Mouse (Mus musculus): Measurements from ENCODE around the gene Vwde. TPM values are rescaled to one million over a fixed set of nuclear protein-coding genes. Genes with fewer than 3 reads are reported as not detected.

Vwde gene
- total RNA-seq (2021), result under 1 TPM in 1 of 2 experiments, not detected in 1; 0.10 TPM

DNA sequence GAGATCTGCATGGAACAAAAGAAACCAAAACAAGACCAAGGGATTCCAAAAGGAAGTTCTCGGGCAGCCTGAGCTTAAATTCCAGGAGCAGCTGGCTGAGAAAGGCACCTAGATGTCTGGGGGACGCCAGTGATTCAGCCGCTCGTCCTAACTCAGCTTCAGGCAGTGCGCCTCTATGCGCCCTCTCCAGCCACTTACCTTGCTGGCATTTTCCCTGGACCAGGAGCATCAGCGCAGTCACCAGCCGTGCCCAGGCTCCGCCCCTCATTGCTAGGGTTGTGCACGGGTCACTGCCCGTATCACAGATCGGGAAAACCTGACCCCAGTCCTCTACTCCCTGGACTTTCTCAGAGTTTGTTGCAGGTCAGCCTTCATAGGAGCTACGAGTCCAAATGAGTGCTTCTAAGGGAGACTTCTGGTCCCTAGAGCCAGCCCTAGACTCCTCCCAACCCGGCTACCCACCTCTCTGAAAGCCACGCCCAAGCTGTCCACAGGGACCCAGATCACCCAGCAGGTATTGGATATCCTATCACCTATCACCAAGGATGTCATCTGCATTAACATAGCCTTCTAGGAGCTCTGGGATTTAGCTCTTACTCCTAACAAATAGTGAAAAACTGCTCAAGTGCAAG, at the start of gene Vwde:
TSS of gene Vwde (minus strand) at position 370 of the 632 bp plus-strand sequence.
- DNase-seq, result no peak

DNA sequence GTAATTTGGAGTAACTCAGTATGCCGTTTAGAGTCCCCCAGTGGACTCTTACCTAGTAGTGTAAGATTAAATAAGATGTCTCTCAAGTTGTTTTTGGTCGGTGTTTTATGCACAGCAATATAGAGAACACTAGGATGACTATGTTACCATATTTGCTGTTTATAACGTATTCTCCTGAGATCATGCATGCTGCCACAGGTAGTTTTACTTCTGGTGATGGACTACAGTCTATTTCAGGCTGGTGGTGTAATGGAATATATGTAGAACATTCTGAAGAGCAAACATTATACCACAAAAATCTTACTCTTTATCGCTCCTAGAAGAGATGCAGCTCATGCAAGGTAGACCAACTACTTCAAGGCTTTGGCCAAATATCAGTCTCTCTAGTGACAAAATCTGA, 30.6 kb upstream of the Vwde start:
- no peak for DNase-seq

DNA sequence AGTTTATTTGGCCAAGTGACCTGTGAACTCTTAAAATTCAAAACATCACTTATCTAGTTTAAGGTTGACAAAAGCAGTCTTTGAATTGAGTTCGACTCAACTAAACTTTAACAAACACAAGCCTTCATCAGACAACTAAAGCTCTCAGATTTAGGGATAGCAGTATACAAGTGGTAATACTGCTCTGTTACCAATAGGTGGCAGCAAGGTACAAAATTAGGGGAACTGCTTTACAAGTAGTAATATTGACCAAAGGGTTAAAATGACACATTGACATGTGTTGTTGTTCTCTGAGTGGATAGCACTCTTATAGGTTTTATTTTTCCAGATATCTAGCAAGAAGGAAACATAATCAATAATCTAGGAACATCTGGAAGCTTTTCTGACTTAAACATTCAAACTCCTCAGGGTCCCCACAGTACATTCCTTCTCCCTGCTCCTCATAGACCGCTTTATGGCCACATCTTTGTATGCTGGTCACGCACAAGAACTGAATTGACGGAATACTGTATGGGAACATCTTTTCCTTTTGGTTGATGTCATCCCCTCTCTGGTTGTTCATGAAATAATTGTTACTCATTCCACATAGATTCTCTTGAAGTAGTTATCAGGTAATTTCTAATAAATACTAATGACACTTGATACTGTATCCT, 23.7 kb upstream of the Vwde start:
- no peak for DNase-seq

DNA sequence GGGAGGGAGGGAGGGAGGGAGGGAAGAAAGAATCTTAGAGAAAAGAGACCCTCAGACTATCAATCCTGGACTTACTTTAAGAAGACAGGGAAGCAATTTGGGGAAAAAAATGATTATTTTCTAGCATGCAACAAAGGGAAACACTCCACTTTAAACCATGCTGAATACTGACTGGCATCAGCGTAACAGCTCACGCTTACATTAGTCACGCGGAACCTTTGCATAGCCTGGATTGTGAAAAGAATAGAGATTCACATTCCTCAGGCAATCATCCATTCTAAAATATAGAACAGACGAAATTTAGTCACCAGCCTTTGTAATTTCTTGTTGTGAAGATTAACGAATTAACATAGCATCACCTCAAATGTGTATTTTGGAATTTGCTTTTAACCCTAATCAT, 18.6 kb downstream of the Vwde start:
- no peak for DNase-seq

DNA sequence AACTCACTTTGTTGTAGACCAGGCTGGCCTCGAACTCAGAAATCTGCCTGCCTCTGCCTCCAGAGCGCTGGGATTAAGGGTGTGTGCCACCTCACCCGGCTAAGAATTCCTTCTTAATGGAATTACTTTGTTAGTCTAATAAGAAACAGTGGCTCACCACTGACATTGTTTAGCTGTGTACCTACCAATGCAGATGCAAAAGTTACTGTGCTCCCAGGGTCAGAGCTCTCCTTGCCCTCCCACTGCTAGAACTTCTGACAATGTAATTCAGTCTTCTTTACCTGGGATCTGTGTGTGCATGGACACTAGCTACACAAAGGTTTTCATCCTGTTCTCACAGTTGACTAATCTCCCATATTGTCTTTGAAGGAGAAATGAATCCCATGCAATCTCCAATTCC, 27.3 kb downstream of the Vwde start:
- DNase-seq, result no peak

DNA sequence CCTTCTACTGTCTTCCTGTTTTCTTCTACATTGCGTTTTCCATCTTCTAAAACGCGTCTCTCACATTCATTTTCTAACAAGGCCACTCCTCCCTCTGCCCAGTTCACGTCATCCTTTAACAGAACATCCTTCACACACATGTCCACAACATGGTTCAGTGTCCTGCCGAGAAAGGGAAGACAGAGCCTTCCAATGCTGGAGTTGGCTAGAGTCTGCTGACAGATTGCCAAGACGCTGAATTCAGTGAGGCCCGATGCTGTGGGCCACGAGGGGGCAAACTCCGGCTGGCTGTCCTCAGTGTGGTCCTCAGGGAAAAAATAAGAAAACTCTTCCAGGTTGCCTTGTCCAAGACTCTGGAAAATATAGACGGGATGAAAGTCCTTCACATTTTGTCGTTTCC, 37.9 kb downstream of the Vwde start:
- DNase-seq, result no peak

DNA sequence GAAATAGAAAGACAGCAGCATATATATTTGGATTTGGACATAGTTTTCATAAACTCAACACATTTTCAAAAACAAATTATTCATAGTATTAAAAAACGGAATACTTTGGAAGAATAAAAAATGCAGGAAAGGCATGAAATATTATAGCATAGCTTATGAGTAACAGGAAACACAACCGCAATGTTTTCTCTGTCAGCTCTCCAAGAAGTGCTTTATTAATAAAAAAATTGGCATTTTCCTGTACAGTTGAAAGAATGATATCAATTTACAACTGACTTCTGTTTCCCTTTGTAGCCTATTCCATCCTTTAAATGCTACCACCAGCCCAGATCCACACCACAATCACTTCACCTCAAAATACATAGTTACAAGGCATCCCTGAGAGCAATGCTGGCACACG, 44.7 kb downstream of the Vwde start:
- DNase-seq, result no peak

DNA sequence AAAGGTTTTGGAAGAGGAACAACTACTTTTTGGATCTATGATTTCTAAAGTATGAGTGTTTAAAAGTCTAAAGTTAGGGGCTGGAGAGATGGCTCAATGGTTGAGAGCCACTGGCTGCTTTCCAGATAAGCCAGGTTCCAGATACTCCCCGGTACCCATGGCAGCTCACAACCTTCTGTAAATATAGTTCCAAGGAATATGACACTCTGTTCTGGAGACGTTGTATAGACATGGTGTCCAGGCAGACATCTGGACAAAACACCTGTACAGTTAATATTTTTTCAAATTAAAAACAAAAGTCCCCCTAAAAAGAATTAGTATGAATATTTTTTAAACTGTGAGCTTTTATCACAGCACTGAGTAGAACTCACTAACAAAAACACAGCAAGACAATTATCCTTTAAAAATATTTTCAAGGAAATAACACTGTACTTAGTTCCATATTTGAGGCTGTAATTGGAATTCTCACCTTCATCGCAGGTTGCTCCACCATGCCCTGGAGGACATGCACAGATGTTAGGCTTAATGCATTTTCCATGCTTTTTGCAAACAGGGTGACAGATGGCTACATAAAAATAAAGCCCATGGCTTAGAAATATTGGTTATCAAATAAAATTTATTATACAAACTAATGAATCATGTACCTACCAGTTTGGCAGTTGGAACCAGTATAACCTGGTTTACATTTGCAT, 55.2 kb downstream of the Vwde start:
- no peak for DNase-seq

DNA sequence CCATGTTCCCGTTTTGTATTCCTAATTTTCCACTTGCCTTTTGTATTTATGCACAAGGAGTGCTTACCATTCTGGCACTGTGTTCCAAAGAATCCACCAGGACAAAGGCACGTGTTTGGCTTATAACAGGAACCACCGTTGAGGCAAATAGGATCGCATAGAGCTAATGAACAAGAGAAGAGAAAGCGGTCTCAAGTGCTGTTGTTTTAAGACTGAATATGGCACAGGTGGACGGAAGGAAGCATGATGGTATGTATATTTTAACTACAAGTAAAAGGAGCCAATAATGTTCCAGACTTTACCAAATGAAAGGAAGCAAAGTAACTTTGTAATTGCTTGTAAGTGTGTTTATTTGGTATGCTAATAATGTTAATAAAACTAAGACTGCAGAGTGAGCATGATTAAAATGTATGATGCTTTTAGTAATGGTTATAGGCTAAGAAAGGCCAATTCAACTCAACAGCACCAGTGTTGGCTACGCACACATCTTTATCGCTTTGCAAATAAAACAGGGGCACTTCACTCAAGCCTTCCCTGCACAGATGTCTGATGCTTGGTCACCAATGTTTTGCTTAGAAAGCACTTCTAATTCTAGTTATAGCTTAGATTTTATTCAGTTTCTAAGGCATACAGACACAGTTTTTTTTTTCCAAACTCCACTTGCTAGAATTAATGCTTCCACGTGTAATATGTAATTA, 58.4 kb downstream of the Vwde start:
- DNase-seq, result no peak

DNA sequence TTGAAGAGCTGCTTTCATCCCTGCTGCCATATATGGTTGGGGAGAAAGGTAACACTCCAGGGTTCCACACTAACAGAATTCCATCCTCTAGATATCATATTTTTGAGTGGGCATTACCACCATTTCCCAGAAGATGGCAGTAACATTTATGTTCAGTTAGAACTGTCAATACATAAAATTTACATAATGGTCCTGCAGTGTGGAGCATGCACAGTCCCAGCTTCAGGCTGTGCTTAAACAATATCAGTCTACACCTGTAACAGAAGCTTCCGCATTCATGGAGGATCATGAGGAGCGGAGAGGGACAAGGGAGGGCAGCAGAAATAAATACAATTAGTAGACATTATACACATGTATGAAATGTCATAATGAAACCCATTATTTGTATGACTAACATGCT, 65.3 kb downstream of the Vwde start:
- DNase-seq, result no peak

DNA sequence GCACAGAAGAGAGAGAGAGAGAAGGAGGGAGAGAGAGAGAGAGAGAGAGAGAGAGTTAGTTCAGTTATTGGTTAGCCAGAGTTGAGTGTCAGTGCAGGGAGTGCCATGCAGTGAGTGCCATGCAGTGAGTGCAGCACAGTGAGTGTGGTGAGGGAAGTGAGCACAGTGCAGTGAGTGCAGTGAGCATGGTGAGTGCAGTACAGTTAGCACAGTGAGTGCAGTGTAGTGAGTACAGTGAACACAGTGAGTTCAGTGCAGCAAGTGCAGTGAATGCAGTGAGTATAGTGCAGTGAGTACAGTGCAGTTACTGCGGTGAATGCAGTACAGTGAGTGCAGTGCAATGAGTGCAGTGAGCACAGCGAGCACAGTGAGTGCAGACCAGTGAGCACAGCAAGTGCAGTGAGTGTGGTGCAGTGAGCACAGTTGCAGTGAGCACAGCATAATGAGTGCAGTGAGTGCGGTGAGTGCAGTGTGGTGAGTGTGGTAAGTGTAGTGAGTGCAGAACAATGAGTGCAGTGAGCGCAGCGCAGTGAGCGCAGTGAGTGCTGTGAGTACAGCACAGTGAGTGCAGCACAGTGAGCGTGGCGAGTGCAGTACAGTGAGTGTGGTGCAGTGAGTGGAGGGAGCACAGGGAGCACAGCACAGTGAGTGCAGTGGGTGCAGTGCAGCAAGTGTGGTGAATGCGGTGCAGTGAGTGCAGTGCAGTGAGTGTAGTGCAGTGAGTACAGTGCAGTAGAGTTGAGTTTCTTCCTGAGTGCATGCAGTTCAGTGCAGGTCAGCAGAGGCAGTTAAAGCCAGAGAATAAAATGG, 70.7 kb downstream of the Vwde start:
- no peak for DNase-seq

DNA sequence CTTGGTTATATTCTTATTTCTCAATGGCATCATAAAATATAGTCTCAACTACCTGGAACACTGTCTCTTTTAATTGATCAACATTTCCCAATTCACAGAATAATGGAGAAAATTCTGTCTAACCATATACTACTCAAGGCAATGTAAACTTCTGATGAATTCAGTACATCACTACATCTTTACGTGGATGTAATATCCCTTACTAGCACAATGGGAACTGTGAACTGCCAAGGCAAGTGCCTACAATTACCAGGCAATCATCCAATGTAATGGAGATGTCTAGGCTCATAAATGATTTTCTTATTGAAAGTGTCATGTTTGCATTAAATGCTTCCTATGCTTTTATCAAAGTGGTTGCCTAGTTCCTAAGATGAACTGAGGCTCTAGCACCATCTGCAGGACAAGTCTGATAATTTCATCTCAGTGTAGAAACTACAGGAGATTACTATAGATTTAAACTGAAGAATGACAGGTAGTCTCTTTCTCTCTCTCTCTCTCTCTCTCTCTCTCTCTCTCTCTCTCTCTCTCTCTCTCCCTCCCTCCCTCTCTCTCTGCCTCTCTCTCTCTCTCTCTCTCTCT, 72.6 kb downstream of the Vwde start:
- peak in 1 of 2 experiments; percentile 38 for DNase-seq

DNA sequence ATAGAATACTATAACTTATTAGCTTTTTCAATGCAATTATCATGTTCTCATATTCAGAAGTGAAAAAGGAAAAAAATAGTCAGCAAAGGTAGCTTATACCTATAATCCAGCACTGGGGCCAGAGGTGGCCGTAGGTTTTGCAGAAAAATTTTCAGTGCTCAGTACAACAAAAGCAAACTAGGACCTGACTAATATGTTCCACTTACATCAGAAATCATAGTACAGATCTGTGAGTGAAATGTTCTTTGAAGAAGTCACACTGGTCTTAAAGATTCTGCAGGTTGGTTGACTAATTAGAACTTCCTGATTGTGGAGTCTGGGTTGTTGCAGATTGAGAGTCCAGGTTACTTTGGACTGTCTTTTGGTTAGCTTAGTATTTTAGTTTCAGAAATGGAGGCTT, 87.5 kb downstream of the Vwde start:
- DNase-seq, result no peak

DNA sequence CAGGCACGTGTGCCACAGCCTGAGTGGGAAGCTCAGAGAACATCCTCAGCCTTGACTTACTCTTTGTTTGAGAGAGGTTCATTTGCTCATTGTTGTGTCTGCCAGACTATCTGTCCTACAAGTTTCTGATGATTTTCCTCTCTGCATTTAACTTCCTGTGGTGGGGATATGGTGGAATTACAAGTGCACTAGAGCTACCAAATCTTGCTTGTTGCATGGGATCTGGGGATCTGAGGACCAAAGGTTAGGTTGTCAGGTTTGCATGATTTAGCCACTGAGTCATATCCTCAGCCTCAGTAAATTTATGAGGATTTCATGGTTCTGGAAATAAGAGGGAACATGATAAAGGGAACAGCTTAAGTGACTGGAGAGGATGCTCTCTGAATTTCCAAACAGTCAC, 116.1 kb downstream of the Vwde start:
- DNase-seq, result no peak

Other genes starting within 250 kb of the Vwde start
- gene Tmem106b, start 155.2 kb downstream of the Vwde start, total RNA-seq (2021), result 100 to 1,000 TPM; 192 to 199 TPM